Mouse (Mus musculus) right cerebral cortex, postnatal 10 days (tissue): ENCODE results near the gene Pnkd.
"Not testable (repeated sequence)": the region's sequence is repeated elsewhere in the genome, so short reads cannot be mapped to it uniquely, and the experiment has no call there.

Experiments
- DNase-seq, 2 experiments: peaks; one replicate each; pipeline ENCODE4 v3.0.0; 2021; ENCODE audit warnings: low spot score in 2 of 2

Pnkd gene

GRCm38 (mm10) chr1:74329899-74330431, 45.2 kb downstream of the Pnkd start:
- no peak for DNase-seq

- no peak for DNase-seq
Measured at GRCm38 (mm10) chr1:74331046-74331681, 46.4 kb downstream of the Pnkd start.

DNA sequence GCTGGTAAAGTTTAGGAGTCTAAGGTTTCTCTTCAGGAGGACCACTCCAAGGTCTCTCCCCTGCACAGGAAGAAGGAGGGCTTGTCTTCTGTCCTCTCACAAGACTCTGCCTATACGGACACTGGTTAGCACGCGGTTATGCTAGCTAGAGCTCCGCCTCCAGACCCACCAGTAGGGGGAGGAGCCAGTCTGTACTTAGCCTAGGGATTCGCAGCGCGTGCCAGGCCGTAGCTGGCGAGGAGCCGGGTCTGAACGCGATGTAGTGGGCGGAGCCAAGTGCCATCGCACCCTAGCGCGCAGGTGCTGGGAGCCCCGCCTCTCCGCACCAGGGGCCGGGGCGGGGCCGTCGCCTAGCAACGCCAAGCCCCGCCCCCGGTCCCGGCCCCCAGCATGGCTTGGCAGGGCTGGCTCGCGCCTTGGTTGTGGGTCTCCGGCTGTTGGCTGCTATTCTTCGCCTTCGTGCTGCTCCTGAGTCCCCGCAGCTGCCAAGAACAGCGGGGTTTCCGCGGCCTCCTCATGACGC, 47.6 kb downstream of the Pnkd start:
- peak; percentile 97 for DNase-seq

DNA sequence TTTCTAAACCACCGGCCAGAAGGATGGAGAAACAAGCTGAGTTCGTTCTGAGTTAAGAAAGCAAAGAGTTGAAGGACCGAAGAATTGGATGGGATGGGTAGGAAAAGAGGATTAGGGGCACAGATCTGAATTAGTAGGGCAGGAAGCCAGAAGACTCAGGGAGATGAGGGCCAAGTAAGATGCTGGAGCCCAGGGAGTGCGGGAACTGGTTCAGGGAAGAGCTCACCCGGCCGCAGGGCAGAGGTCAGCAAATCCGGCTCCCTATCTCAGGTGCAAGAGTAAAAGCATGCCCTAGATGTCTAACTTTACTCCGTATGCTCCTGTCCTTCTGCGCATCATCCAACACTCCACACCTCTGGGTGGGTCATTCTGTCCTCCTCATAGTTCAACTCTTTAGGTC, 48.2 kb downstream of the Pnkd start:
- no peak for DNase-seq

- DNase-seq = no peak
Measured at GRCm38 (mm10) chr1:74334607-74335006, 49.9 kb downstream of the Pnkd start.

DNA sequence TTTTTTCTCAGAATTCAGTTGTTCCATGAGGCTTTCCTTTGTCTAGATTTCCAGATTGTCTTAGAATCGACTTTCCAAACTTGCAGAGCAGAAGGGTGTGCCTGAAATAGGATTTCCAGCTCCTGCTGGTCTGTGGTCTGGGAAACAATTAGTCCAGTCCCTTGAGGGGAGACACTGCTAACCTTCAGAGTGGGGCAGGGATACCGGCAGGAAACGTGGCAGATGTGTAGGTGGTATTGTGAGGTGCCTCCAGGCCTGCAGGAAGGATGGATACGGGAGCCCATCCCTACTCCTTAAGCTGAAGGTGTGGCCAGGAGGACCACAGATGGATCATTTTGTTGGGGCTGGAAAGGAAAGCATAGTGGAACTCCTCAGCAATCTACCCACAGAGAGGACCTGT, 50.3 kb downstream of the Pnkd start:
- DNase-seq = no peak

- no peak for DNase-seq
Measured at GRCm38 (mm10) chr1:74335436-74336170, 50.9 kb downstream of the Pnkd start.

GRCm38 (mm10) chr1:74337241-74337771, 52.6 kb downstream of the Pnkd start:
- no peak for DNase-seq

DNA sequence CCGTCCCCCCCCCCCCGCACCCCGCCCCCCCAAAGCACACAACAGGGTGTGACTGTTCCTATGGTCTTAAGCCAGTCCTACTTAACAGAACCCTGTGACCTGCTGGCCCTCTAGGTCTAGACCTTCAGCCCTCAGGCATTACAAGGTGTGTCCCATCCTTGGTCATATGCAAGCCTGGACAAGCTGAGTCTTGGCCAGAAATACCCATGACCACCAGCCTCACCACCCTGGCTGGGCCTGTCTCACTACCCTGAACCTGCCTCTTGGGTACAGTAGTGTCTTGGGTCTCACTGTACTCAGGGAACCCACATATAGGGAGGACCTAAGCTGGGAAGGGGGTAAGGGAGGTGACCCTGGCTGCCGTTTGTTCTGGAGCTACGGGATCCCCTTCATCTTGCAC, 53.3 kb downstream of the Pnkd start:
- DNase-seq = no peak

DNA sequence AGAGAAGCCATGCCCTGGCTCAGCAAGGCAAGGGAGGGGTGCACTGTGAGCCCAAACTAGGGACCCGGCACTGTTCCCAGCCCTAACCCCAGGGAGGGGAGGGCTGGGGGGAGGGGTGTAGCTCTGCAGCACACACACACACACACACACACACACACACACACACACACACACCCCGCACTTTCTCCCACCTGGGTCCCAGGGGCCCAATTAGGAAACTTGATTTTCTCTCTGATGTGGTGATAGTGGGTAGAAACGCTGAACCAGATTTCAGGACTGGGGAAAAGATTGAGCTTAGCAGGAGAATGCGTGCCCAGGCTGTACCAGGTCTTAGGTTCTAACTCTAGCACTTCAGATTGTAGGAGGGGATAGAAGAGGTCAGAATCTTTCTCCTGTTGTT, 53.9 kb downstream of the Pnkd start:
- no peak for DNase-seq

DNA sequence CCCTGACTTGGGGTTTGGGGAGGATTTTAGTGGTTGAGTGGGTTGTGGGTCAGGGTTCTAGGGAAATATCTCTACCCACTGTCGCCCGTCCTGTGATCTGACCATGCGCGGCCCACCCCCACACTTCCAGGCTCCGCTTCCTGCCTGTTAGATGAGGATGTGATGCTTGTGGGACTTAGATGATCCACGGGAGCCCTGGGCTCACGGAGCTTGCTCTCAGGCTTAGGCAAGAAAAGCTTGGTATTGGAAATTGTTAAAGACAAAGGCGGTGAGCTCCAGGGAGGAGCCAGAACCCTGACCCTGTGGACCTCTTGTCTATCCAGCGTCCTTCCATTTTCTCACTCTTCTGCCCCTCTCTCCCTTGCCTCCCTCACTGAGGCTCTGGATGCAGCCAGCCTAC, 55.2 kb downstream of the Pnkd start:
- no peak for DNase-seq

DNA sequence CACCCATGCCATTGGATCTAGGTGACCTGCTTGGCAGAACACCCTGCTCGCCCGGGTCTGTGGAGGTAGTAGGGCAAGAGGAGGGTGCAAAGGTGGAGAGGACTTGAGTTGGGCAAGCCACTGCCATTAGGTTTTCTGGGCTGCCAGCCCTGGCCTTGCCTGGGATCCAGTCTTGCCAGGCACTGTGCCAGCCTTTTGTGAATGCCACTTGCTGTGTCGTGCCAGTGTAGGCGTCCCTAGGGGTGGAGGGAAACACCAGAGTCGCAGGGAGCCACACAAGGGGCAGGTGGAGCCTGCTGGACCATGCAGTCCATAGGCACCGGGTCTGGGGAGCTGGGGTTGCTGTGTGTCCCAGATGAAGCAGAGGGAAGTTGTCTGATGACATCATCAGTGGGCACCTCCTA, 55.6 kb downstream of the Pnkd start:
- DNase-seq = peak; percentile 81 to 85

- DNase-seq = not testable (repeated sequence)
Measured at GRCm38 (mm10) chr1:74340992-74341391, 56.3 kb downstream of the Pnkd start.

- no peak for DNase-seq
Measured at GRCm38 (mm10) chr1:74341898-74342297, 57.2 kb downstream of the Pnkd start.

DNA sequence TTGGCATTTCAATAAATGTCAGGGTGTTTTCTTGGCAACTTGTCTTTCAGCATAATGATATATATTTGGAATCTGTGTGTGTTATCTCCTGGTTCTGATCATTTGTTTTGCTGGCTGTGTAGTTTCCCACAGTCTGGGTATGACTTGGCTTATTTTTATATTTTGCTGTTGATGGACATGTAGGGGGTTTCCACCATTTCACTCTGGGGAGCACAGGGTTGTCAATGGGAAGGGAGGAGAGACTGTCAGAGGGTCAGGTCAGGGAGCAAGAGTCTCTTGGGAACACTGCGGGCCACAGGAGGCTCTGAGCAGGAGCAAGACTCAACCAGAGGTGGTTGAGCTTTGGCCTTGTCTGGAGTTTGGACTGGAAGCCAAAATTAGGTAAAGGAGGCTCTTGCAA, 57.6 kb downstream of the Pnkd start:
- no peak for DNase-seq

GRCm38 (mm10) chr1:74343161-74343560, 58.4 kb downstream of the Pnkd start:
- no peak for DNase-seq

DNA sequence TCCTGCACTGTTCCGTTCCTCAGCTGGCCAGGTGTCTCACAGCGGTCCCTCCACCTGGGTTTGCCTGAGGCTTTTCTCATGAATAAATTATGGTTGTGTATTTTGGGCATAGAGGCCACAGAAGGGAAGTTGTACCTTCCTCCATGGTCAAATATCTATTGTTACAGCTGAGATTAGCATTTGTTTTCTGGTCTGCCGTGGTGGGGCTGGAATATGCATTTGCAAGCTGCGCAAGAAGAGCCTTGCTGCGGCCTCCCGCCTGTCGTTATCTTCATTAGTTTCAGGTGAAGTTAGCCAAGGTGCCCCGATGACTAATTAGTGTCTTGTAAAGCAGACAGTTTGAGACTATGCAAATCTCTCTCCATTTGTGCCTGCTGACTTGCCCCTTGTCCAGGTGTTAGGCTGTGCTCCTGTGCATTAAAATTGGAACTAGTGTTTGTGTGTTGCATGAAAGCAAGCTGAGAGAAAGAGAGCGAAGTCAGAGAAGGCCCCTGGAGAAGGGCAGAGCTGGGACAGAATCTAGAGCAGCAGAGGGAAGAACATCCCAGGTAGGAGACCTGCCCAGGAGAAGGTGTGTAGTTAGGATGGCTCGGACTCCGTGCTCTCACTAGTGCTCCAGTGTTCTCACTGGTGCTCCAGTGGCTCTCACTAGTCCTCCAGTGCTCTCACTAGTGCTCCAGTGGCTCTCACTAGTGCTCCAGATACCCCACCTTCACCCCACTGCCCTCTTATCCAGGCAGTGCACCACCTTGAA, 59.6 kb downstream of the Pnkd start:
- no peak for DNase-seq

- DNase-seq = no peak
Measured at GRCm38 (mm10) chr1:74351185-74351769, 66.5 kb downstream of the Pnkd start.

DNA sequence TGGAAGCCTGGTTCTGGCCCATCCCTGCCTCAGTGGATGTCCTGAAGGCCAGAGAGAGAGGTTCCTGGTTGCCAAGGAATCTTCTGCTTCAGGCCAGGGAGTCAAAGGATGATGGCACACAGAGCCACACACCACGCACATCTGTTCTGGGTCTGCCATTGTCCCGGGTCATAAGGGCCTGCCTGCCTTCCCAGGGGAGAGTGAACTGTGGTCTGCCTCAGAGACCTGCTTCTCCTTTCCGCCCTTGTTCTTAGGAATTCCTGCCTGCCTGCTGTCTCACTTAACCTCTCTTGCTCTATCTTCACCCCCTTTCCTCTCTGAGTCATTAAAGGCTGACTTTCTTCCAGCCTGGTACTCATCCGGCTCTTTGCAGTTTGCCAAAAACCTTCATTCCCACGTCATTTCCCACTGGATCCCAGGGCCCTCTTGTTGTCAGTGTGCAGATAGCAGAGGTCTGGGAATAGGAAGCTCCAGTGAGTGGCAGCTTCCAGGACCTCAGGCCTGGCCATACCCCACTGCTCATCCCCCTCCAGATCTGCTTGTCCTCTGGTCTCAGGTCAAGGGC, 67.9 kb downstream of the Pnkd start:
- no peak for DNase-seq

GRCm38 (mm10) chr1:74353453-74354229, 68.9 kb downstream of the Pnkd start:
- no peak for DNase-seq

- no peak for DNase-seq
Measured at GRCm38 (mm10) chr1:74357531-74357930, 72.8 kb downstream of the Pnkd start.
